Mouse (Mus musculus) CH12.LX (cell line): Measurements from ENCODE around the gene Kirrel2. TPM values are rescaled to one million over a fixed set of nuclear protein-coding genes. Genes with fewer than 3 reads are reported as not detected.

Experiments
- DNase-seq: peaks from one replicate; pipeline ENCODE4 v3.0.0-alpha.2; 2013; ENCODE audit errors: extremely low read depth
- H3K27ac ChIP-seq: 2 replicates; pipeline ENCODE4 v1.5.1; 2012; ENCODE audit warnings: low read depth, mild to moderate bottlenecking, control low read depth, moderate library complexity; ENCODE audit not compliant: insufficient read depth
- H3K27me3 ChIP-seq: replicated peaks from 2 replicates; pipeline ENCODE3; 2012; ENCODE audit warnings: inconsistent platforms
- H3K36me3 ChIP-seq, 2 experiments: replicated peaks in 1 of 2; 2 replicates each; pipeline versions ENCODE3 to v1.6.1; 2012; ENCODE audit warnings: inconsistent platforms in 1 of 2, low read length in 1 of 2, mild to moderate bottlenecking in 1 of 2, mixed read lengths in 1 of 2, moderate library complexity in 1 of 2; ENCODE audit not compliant: control insufficient read depth in 1 of 2, insufficient read depth in 1 of 2
- H3K4me1 ChIP-seq, 2 experiments: 2 replicates each; pipeline ENCODE4 v1.6.1; 2012; ENCODE audit warnings: inconsistent platforms in 1 of 2, moderate library complexity in 1 of 2; ENCODE audit not compliant: insufficient read depth in 2 of 2, control insufficient read depth in 1 of 2
- H3K4me2 ChIP-seq: 2 replicates; pipeline ENCODE4 v1.6.1; 2012; ENCODE audit warnings: low read depth, mild to moderate bottlenecking, control low read depth; ENCODE audit not compliant: poor library complexity, insufficient read depth, severe bottlenecking
- H3K4me3 ChIP-seq, 3 experiments: fragments of 150-350 bp in 1 of 3; sonication (generic) in 1 of 3; replicated peaks in 1 of 3; 2 replicates each; pipeline versions ENCODE3 to v1.5.1; 2011 to 2012; ENCODE audit warnings: low read depth in 2 of 3, low read length in 2 of 3, mild to moderate bottlenecking in 2 of 3, moderate library complexity in 2 of 3, control low read depth in 1 of 3, improper control_type of control experiment in 1 of 3, inconsistent platforms in 1 of 3, mixed read lengths in 1 of 3; ENCODE audit not compliant: poor library complexity in 1 of 3
- H3K79me2 ChIP-seq: replicated peaks from 2 replicates; pipeline ENCODE4 v1.6.1; 2012; ENCODE audit warnings: mild to moderate bottlenecking, moderate library complexity; ENCODE audit not compliant: control insufficient read depth, poor library complexity, insufficient read depth, severe bottlenecking; ENCODE audit errors: extremely low read depth
- H3K9ac ChIP-seq: 2 replicates; pipeline ENCODE4 v1.6.1; 2012; ENCODE audit warnings: low read depth, mild to moderate bottlenecking, control low read depth, moderate library complexity; ENCODE audit not compliant: insufficient read depth
- H3K9me3 ChIP-seq: replicated peaks from 2 replicates; pipeline ENCODE3; 2012; ENCODE audit warnings: low read length, inconsistent platforms, mixed read lengths
- BHLHE40 ChIP-seq: IDR thresholded peaks from 2 replicates; pipeline ENCODE4 v1.6.1; 2011; ENCODE audit warnings: mild to moderate bottlenecking, low read depth, low read length, improper control_type of control experiment
- CHD1 ChIP-seq: IDR thresholded peaks from 2 replicates; pipeline ENCODE4 v1.6.1; 2012; ENCODE audit warnings: low read depth, low read length, improper control_type of control experiment, inconsistent platforms
- CTCF ChIP-seq, 2 experiments: IDR thresholded peaks in 1 of 2; conservative IDR thresholded peaks in 1 of 2; 2 replicates each; pipeline ENCODE4 v1.5.1; 2011 to 2012; ENCODE audit warnings: low read depth in 2 of 2, low read length in 2 of 2, improper control_type of control experiment in 1 of 2, inconsistent platforms in 1 of 2, mild to moderate bottlenecking in 1 of 2, moderate library complexity in 1 of 2
- ELF1 ChIP-seq: IDR thresholded peaks from 2 replicates; pipeline ENCODE4 v1.6.1; 2014; ENCODE audit warnings: low read depth, mild to moderate bottlenecking, inconsistent platforms, low read length, improper control_type of control experiment
- EP300 ChIP-seq: IDR thresholded peaks from 2 replicates; pipeline ENCODE4 v1.6.1; 2011; ENCODE audit warnings: low read length, improper control_type of control experiment
- ETS1 ChIP-seq: conservative IDR thresholded peaks from 2 replicates; pipeline ENCODE4 v1.6.1; 2012; ENCODE audit warnings: low read depth, mild to moderate bottlenecking, inconsistent platforms, low read length, improper control_type of control experiment, moderate library complexity
- GABPA ChIP-seq: IDR thresholded peaks from 2 replicates; pipeline ENCODE4 v1.6.1; 2012; ENCODE audit warnings: low read depth, low read length, improper control_type of control experiment, inconsistent platforms; ENCODE audit not compliant: insufficient replicate concordance
- HCFC1 ChIP-seq: IDR thresholded peaks from 2 replicates; pipeline ENCODE4 v1.6.1; 2012; ENCODE audit warnings: low read depth, mild to moderate bottlenecking, inconsistent platforms, low read length, improper control_type of control experiment
- IRF4 ChIP-seq: IDR thresholded peaks from 2 replicates; pipeline ENCODE4 v1.6.1; 2014; ENCODE audit warnings: low read depth, mild to moderate bottlenecking, inconsistent platforms, low read length, improper control_type of control experiment
- JUN ChIP-seq: IDR thresholded peaks from 2 replicates; pipeline ENCODE4 v1.6.1; 2011; ENCODE audit warnings: low read depth, mild to moderate bottlenecking, low read length, improper control_type of control experiment, moderate library complexity; ENCODE audit not compliant: insufficient read depth
- JUND ChIP-seq: conservative IDR thresholded peaks from 2 replicates; pipeline ENCODE4 v1.6.1; 2011; ENCODE audit warnings: low read depth, low read length, improper control_type of control experiment
- KAT2A ChIP-seq: IDR thresholded peaks from 2 replicates; pipeline ENCODE4 v1.6.1; 2012; ENCODE audit warnings: low read length, improper control_type of control experiment, inconsistent platforms; ENCODE audit not compliant: insufficient replicate concordance
- MAFK ChIP-seq: IDR thresholded peaks from 2 replicates; pipeline ENCODE4 v1.6.1; 2011; ENCODE audit warnings: low read length, improper control_type of control experiment; ENCODE audit not compliant: insufficient replicate concordance
- MXI1 ChIP-seq: IDR thresholded peaks from 2 replicates; pipeline ENCODE4 v1.6.1; 2011; ENCODE audit warnings: mild to moderate bottlenecking, low read depth, low read length, improper control_type of control experiment
- MYC ChIP-seq: IDR thresholded peaks from 2 replicates; pipeline ENCODE4 v1.6.1; 2011; ENCODE audit warnings: low read depth, mild to moderate bottlenecking, improper control_type of control experiment, low read length
- NRF1 ChIP-seq: IDR thresholded peaks from 2 replicates; pipeline ENCODE4 v1.6.1; 2014; ENCODE audit warnings: low read depth, mild to moderate bottlenecking, inconsistent platforms, low read length, improper control_type of control experiment, moderate library complexity
- PAX5 ChIP-seq: IDR thresholded peaks from 2 replicates; pipeline ENCODE4 v1.6.1; 2012; ENCODE audit warnings: low read length, inconsistent platforms, mixed read lengths
- POLR2AphosphoS2 ChIP-seq: IDR thresholded peaks from 2 replicates; pipeline ENCODE4 v1.6.1; 2011; ENCODE audit warnings: low read depth, low read length, improper control_type of control experiment
- RAD21 ChIP-seq: IDR thresholded peaks from 2 replicates; pipeline ENCODE4 v1.6.1; 2011; ENCODE audit warnings: low read depth, mild to moderate bottlenecking, low read length, improper control_type of control experiment, moderate library complexity
- SIN3A ChIP-seq: IDR thresholded peaks from 2 replicates; pipeline ENCODE4 v1.6.1; 2012; ENCODE audit warnings: low read length, improper control_type of control experiment, inconsistent platforms
- SMC3 ChIP-seq: IDR thresholded peaks from 2 replicates; pipeline ENCODE4 v1.6.1; 2011; ENCODE audit warnings: low read depth, low read length, improper control_type of control experiment
- TCF12 ChIP-seq: IDR thresholded peaks from 2 replicates; pipeline ENCODE4 v1.6.1; 2014; ENCODE audit warnings: low read depth, mild to moderate bottlenecking, inconsistent platforms, low read length, improper control_type of control experiment
- USF2 ChIP-seq: conservative IDR thresholded peaks from 2 replicates; pipeline ENCODE4 v1.6.1; 2011; ENCODE audit warnings: low read depth, low read length, improper control_type of control experiment
- ZC3H11A ChIP-seq: IDR thresholded peaks from 2 replicates; pipeline ENCODE4 v1.6.1; 2012; ENCODE audit warnings: low read depth, mild to moderate bottlenecking, inconsistent platforms, low read length, improper control_type of control experiment
- ZKSCAN1 ChIP-seq: IDR thresholded peaks from 2 replicates; pipeline ENCODE4 v1.6.1; 2012; ENCODE audit warnings: low read depth, inconsistent platforms, low read length, improper control_type of control experiment, borderline replicate concordance
- ZMIZ1 ChIP-seq: IDR thresholded peaks from 2 replicates; pipeline ENCODE4 v1.6.1; 2012; ENCODE audit warnings: low read depth, mild to moderate bottlenecking, inconsistent platforms, low read length, improper control_type of control experiment
- dilution Hi-C: fragments of 300-500 bp; cut with MboI; formaldehyde crosslinking; loops from 2 replicates; pipeline ENCODE4 v1.14.3; 2020; ENCODE audit warnings: low sequenced_read_pairs; ENCODE audit not compliant: extremely low pct_unique_long_range_greater_than_20kb, extremely low pct_ligation_motif_present
- in situ Hi-C: fragments of 300-500 bp; cut with MboI; formaldehyde crosslinking; loops from 3 replicates; pipeline ENCODE4 v1.14.3; 2019; ENCODE audit warnings: low sequenced_read_pairs, low pct_ligation_motif_present, low pct_unique_long_range_greater_than_20kb, mixed read lengths
- polyA plus RNA-seq: library from polyadenylated mRNA; unstranded; fragments of >175 nt; gene quantifications from 2 replicates; pipeline ENCODE4 v1.2.1, GENCODE M21; 2012; ENCODE audit warnings: low read depth; ENCODE audit not compliant: insufficient read length
- total RNA-seq, 2 experiments: library from RNA; depleted of rRNA; stranded (reverse); fragments of 300-350 nt in 1 of 2; fragments of >200 nt in 1 of 2; gene quantifications; 2 replicates each; pipeline ENCODE4 v1.2.3; 2012 to 2014

The Kirrel2 gene
- total and polyA plus RNA-seq, 3 experiments, result not detected

DNA sequence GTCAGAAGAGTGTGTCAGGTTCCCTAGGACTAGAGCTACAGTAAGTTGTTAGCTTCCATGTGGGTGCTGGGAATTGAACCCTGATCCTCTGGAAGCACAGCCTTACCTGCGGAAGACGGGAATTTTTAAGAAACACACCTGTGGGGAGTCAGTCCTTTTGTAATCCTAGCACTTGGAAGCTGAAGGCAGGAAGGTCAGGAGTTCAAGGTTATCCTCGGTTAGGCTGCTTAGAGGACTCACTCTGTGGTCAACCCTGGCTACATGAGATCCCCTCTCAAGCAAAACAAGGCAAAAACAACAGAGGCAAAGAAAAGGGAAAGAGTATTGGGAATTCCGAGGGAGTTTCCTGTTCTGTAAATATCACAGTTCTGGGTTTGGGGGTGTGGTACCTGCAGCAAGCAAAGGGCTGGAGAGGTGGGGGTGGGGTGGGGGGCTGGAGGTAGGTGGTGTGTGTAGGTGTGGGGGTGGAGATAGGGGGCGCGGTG is 7.4 kb upstream of the Kirrel2 start:
- Histone ChIP-seq H3K9ac (no peak overlapping the region), H3K27ac (no peak overlapping the region), H3K4me2 (no peak overlapping the region), H3K27me3 (peaks cover 86% of the 10 kb centered on the region), H3K4me1 (no peaks in the 10 kb centered on the region), H3K79me2 (no peaks in the 10 kb centered on the region), H3K4me3 (no peak overlapping the region)
- dilution Hi-C loops (no loop called here), in situ Hi-C loops (no loop called here)
- TF ChIP-seq MAFK (no peak), USF2 (no peak), TCF12 (no peak), ZC3H11A (no peak), CHD1 (no peak), KAT2A (no peak), BHLHE40 (no peak), ZKSCAN1 (no peak), ELF1 (no peak), ETS1 (no peak), ZMIZ1 (no peak), MYC (no peak), HCFC1 (no peak), POLR2AphosphoS2 (no peak), EP300 (no peak), RAD21 (no peak), GABPA (no peak)
- TF ChIP-seq, all 38 proteins: peak for 0
- no peaks in the 10 kb centered on the region for H3K9me3 ChIP-seq
- no peak for DNase-seq
- no peaks in the 10 kb centered on the region for H3K36me3 ChIP-seq

DNA sequence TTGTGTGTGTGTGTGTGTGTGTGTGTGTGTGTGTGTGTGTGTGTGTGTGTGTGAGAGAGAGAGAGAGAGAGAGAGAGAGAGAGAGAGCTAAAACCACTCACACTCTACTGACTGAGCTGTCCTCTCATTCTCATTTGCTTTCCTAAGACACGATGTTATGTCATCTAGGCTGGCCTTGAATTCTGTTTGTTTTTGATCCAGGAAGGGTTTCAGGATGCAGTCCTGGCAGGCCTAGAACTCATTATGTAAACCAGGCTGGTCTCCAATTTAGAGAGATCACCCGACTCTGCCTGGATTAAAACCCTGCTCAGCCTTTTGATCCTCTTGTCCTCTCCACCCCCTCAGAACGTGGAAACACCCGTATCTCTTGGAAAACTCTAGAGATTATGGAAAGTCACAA is 6.5 kb upstream of the Kirrel2 start:
- in situ Hi-C loops, result no loop called here

More for the DNA sequence above, 6.5 kb upstream of the Kirrel2 start:
- no peak for TF ChIP-seq SIN3A
- no peak for TF ChIP-seq USF2
- TF ChIP-seq BHLHE40, result no peak
- no peak for TF ChIP-seq MXI1
- TF ChIP-seq KAT2A, result no peak
- no peak for TF ChIP-seq IRF4
- TF ChIP-seq PAX5, result no peak
- TF ChIP-seq MAFK, result no peak
- no peak for TF ChIP-seq EP300
- no peak for TF ChIP-seq JUND
- TF ChIP-seq ZMIZ1, result no peak
- TF ChIP-seq CTCF (conservative IDR thresholded peaks at IDR 0.05 in 1 of 2, IDR thresholded peaks at IDR 0.05 in 1 of 2; ENCODE audit: low read depth in 2 of 2, low read length in 2 of 2), result no peak
- TF ChIP-seq ETS1, result no peak
- TF ChIP-seq NRF1, result no peak
- TF ChIP-seq JUN, result no peak
- no peak for TF ChIP-seq SMC3
- no peaks in the 10 kb centered on the region for H3K79me2 ChIP-seq
- no peak overlapping the region for H3K4me2 ChIP-seq
- H3K27ac ChIP-seq, result no peak overlapping the region
- dilution Hi-C loops, result no loop called here
- H3K9me3 ChIP-seq, result no peaks in the 10 kb centered on the region
- DNase-seq, result no peak
- no peaks in the 10 kb centered on the region for H3K36me3 ChIP-seq
- peaks cover 92% of the 10 kb centered on the region for H3K27me3 ChIP-seq
- no peaks in the 10 kb centered on the region for H3K4me1 ChIP-seq
- H3K9ac ChIP-seq, result no peak overlapping the region
- H3K4me3 ChIP-seq, result no peak overlapping the region
